Mouse (Mus musculus) CD8-positive naive resting alpha-beta T cell, adult 2 months (primary cell): ENCODE data around the gene Eno3.
A peak's percentile ranks its signal among the peaks of the same experiment; 100 is the strongest.

Experiments
- DNase-seq, 2 experiments: peaks; one replicate each; pipeline ENCODE4 v3.0.0; 2022; ENCODE audit warnings: low read depth in 2 of 2, low spot score in 2 of 2

Gene Eno3

GRCm38 (mm10) chr11:70643051-70643450 is 14.0 kb upstream of the Eno3 start:
- no peak for DNase-seq

GRCm38 (mm10) chr11:70644564-70645103 is 12.4 kb upstream of the Eno3 start:
- no peak for DNase-seq

GRCm38 (mm10) chr11:70645461-70646258 is 11.3 kb upstream of the Eno3 start:
- DNase-seq, result no peak

GRCm38 (mm10) chr11:70646259-70646555 is 10.8 kb upstream of the Eno3 start:
- DNase-seq, result no peak

- peak; percentile 89 to 95 for DNase-seq
Measured at GRCm38 (mm10) chr11:70646691-70647650, 10.0 kb upstream of the Eno3 start, which contains the start of the genes Rnf167 and Slc25a11. TSS of gene Rnf167 (plus strand) at chr11:70647235. TSS of gene Slc25a11 (minus strand) at chr11:70647479.

GRCm38 (mm10) chr11:70647716-70648420 is 9.1 kb upstream of the Eno3 start:
- DNase-seq, result peak; percentile 27 to 28

- no peak for DNase-seq
Measured at GRCm38 (mm10) chr11:70648512-70648911, 8.5 kb upstream of the Eno3 start.

- no peak for DNase-seq
Measured at GRCm38 (mm10) chr11:70649185-70649734, 7.7 kb upstream of the Eno3 start.

GRCm38 (mm10) chr11:70650322-70651175 is 6.5 kb upstream of the Eno3 start:
- DNase-seq, result peak; percentile 30 to 51

- no peak for DNase-seq
Measured at GRCm38 (mm10) chr11:70651391-70651790, 5.6 kb upstream of the Eno3 start.

GRCm38 (mm10) chr11:70652029-70652883 is 4.7 kb upstream of the Eno3 start:
- DNase-seq, result peak in 1 of 2 experiments; percentile 32

- peak in 1 of 2 experiments; percentile 37 for DNase-seq
Measured at GRCm38 (mm10) chr11:70652884-70653344, 4.1 kb upstream of the Eno3 start.

- peak; percentile 41 to 51 for DNase-seq
Measured at GRCm38 (mm10) chr11:70653345-70654197, 3.4 kb upstream of the Eno3 start.

GRCm38 (mm10) chr11:70654198-70654922 is 2.6 kb upstream of the Eno3 start, which contains the start of gene Pfn1:
TSS of gene Pfn1 (minus strand) at chr11:70654644.
- peak; percentile 64 to 67 for DNase-seq

GRCm38 (mm10) chr11:70654923-70655570 is 2.0 kb upstream of the Eno3 start:
- DNase-seq, result peak; percentile 50 to 68
